ENCODE assay signal across 26 mouse cellular contexts in genomic region chr3:104416806-104417205, GRCm38 (mm10).
"Had no signal": no experiment of that assay in that cellular context is flagged by ENCODE, and none has a peak within 500 bp of the region (broad histone marks: within the 10 kb centered on the region; RNA-seq: fewer than 3 reads in every experiment).

No protein-coding gene starts in this region.

- H3K4me1 ChIP-seq: hindbrain, embryonic 10.5 days; hindbrain, embryonic 12.5 days had no signal

- H3K4me3 ChIP-seq: gastrocnemius, adult 2 months; heart, embryonic 13.5 days; heart, embryonic 15.5 days; hindbrain, embryonic 10.5 days; hindbrain, embryonic 12.5 days; intestine, embryonic 15.5 days; layer of hippocampus, adult 2 months; left cerebral cortex, adult 2 months; limb, embryonic 10.5 days; limb, embryonic 12.5 days; liver, embryonic 13.5 days had no signal

- H3K9ac ChIP-seq: heart, embryonic 13.5 days; heart, embryonic 15.5 days; hindbrain, embryonic 12.5 days; hindbrain, embryonic 14.5 days; intestine, embryonic 15.5 days; limb, embryonic 12.5 days; liver, embryonic 13.5 days had no signal

- H3K36me3 ChIP-seq: heart, embryonic 13.5 days; heart, embryonic 15.5 days; hindbrain, embryonic 10.5 days; hindbrain, embryonic 12.5 days; intestine, embryonic 15.5 days; limb, embryonic 10.5 days; limb, embryonic 12.5 days; liver, embryonic 13.5 days had no signal

- DNase-seq: gastrocnemius, adult 2 months; gastrocnemius, postnatal 10 days; gastrocnemius, postnatal 25 days; heart, adult 18-20 months; heart, postnatal 14 days; heart, postnatal 36 days; kidney, adult 18-20 months; kidney, adult 8-10 months; kidney, postnatal 10 days; kidney, postnatal 25 days; kidney, postnatal 4 days; liver, embryonic 13.5 days had no signal

- H3K27me3 ChIP-seq: heart, embryonic 13.5 days; heart, embryonic 15.5 days; hindbrain, embryonic 12.5 days; intestine, embryonic 15.5 days; limb, embryonic 12.5 days; liver, embryonic 13.5 days had no signal

- ATAC-seq: hindbrain, embryonic 16.5 days; inflammation-experienced regulatory T-cells, adult 6 months; intestine, embryonic 15.5 days; intestine, postnatal 0 days had no signal

- H3K27ac ChIP-seq: gastrocnemius, adult 2 months; heart, embryonic 13.5 days; heart, embryonic 15.5 days; hindbrain, embryonic 10.5 days; hindbrain, embryonic 12.5 days; hindbrain, embryonic 14.5 days; intestine, embryonic 15.5 days; layer of hippocampus, adult 2 months; left cerebral cortex, adult 2 months; limb, embryonic 10.5 days; limb, embryonic 12.5 days; liver, embryonic 13.5 days had no signal

- H3K9me3 ChIP-seq: heart, embryonic 13.5 days; heart, embryonic 15.5 days; hindbrain, embryonic 10.5 days; hindbrain, embryonic 12.5 days; intestine, embryonic 15.5 days; limb, embryonic 10.5 days; limb, embryonic 12.5 days; liver, embryonic 13.5 days had no signal

- H3K4me2 ChIP-seq: heart, embryonic 11.5 days; heart, embryonic 13.5 days; heart, embryonic 15.5 days; hindbrain, embryonic 12.5 days; hindbrain, embryonic 14.5 days; intestine, embryonic 15.5 days; limb, embryonic 12.5 days; liver, embryonic 13.5 days had no signal
